Mouse (Mus musculus) ES-Bruce4 (cell line): ENCODE data around the gene Gfy. TPM values are rescaled to one million over a fixed set of nuclear protein-coding genes. Genes with fewer than 3 reads are reported as not detected.
A peak's percentile ranks its signal among the peaks of the same experiment; 100 is the strongest.

Source experiments
- H3K27ac ChIP-seq: 2 replicates; pipeline ENCODE4 v1.5.1; 2012; ENCODE audit warnings: low read length, inconsistent platforms; ENCODE audit not compliant: insufficient read depth
- H3K27me3 ChIP-seq: 2 replicates; pipeline ENCODE4 v1.6.1; 2012; ENCODE audit warnings: mild to moderate bottlenecking, low read length, inconsistent platforms; ENCODE audit not compliant: control insufficient read depth, poor library complexity, insufficient read depth, severe bottlenecking
- H3K36me3 ChIP-seq: 2 replicates; pipeline ENCODE4 v1.6.1; 2012; ENCODE audit warnings: inconsistent platforms, mild to moderate bottlenecking, low read length, moderate library complexity; ENCODE audit not compliant: control insufficient read depth, poor library complexity, insufficient read depth, severe bottlenecking
- H3K4me1 ChIP-seq: one replicate; pipeline ENCODE4 v1.8.1; 2011; ENCODE audit warnings: low read length; ENCODE audit not compliant: control insufficient read depth, insufficient read depth
- H3K4me3 ChIP-seq: 2 replicates; pipeline ENCODE4 v1.5.1; 2011; ENCODE audit warnings: low read depth, mild to moderate bottlenecking, low read length
- H3K9ac ChIP-seq: 2 replicates; pipeline ENCODE4 v1.6.1; 2012; ENCODE audit warnings: low read depth, mild to moderate bottlenecking, inconsistent platforms; ENCODE audit not compliant: poor library complexity, severe bottlenecking
- H3K9me3 ChIP-seq: replicated peaks from 2 replicates; pipeline ENCODE4 v1.6.1; 2012; ENCODE audit warnings: mild to moderate bottlenecking, low read length, inconsistent platforms; ENCODE audit not compliant: control insufficient read depth, poor library complexity, insufficient read depth, severe bottlenecking
- CTCF ChIP-seq: IDR thresholded peaks from one replicate; pipeline ENCODE4 v1.8.1; 2011; ENCODE audit warnings: low read depth, low read length
- EP300 ChIP-seq: IDR thresholded peaks from 2 replicates; pipeline ENCODE4 v1.6.1; 2011; ENCODE audit warnings: low read depth, low read length; ENCODE audit not compliant: insufficient read depth
- POLR2A ChIP-seq: IDR thresholded peaks from one replicate; pipeline ENCODE4 v1.8.1; 2011; ENCODE audit warnings: low read length; ENCODE audit not compliant: insufficient read depth
- polyA plus RNA-seq: library from polyadenylated mRNA; stranded (reverse); fragments of >200 nt; gene quantifications from 2 replicates; pipeline ENCODE4 v1.2.4, GENCODE M21; 2011; ENCODE audit warnings: low read depth; ENCODE audit not compliant: missing spikeins, insufficient read depth, insufficient read length

The Gfy gene
- polyA plus RNA-seq, 1 experiment, result 1.2 TPM

DNA sequence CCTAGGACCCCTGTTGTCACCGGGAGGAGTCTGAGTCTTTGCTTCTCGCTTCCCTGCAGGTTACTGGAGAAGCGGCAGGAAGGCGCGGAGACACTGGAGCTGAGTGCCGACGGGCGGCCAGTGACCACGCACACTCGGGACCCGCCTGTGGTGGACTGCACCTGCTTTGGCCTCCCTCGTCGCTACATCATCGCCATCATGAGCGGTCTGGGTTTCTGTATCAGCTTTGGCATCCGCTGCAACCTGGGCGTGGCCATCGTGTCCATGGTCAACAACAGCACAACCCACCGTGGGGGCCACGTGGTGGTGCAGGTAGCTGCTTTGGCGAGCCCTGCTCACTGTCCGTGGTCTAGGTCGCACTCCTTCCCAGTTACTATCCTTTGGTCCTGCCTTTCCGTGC lies 10.7 kb downstream of the Gfy start:
- H3K9ac ChIP-seq, result no peak overlapping the region
- H3K4me1 ChIP-seq, result no peaks in the 10 kb centered on the region
- H3K27ac ChIP-seq, result no peak overlapping the region
- H3K36me3 ChIP-seq, result no peaks in the 10 kb centered on the region
- H3K4me3 ChIP-seq, result peak overlapping the region; percentile 13
- TF ChIP-seq CTCF (no peak), EP300 (no peak), POLR2A (no peak)
- peaks cover 1% of the 10 kb centered on the region; the same call in 1 of the 2 replicates for H3K27me3 ChIP-seq
- peaks cover 6% of the 10 kb centered on the region; the same call in 1 of the 2 replicates for H3K9me3 ChIP-seq

DNA sequence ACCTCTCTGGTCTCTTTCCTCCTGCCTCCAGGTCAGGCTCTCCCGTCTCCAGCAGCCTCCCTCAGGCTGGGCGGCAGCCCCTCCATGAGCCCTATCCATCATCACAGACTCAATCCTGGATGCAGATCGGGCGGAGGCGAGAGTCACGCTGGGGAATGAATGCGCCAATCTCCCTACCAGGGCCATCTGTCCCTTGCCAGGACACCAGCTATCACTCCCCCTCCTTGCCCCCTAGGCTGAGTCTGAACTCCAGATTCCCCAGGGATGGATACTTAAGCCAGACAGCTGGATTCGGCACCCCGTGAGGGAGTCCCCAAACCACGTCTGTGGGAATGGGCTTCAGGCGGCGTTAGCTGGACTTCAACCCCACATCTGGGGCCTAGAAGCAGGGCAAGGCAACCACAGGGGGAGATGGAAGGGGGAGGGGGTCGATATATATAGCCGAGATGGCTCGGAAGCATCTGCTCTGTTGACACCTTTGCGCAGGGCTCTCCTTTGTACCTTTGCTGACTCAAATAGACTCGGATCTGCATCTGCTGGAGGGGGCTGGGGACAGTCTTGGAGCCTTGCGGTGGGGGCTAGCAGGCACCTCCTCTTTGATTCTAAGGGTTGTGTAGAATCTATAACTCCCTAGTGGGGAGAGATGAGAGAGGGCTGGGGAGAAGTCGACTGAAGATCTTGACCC lies 11.5 kb downstream of the Gfy start:
- no peaks in the 10 kb centered on the region for H3K4me1 ChIP-seq
- H3K27me3 ChIP-seq, result peaks cover 1% of the 10 kb centered on the region; the same call in 1 of the 2 replicates
- no peak overlapping the region for H3K4me3 ChIP-seq
- H3K9me3 ChIP-seq, result peaks cover 6% of the 10 kb centered on the region; the same call in 1 of the 2 replicates
- H3K9ac ChIP-seq, result no peak overlapping the region
- H3K27ac ChIP-seq, result no peak overlapping the region
- no peaks in the 10 kb centered on the region for H3K36me3 ChIP-seq
- TF ChIP-seq EP300, result no peak
- TF ChIP-seq POLR2A, result no peak
- TF ChIP-seq CTCF, result no peak

DNA sequence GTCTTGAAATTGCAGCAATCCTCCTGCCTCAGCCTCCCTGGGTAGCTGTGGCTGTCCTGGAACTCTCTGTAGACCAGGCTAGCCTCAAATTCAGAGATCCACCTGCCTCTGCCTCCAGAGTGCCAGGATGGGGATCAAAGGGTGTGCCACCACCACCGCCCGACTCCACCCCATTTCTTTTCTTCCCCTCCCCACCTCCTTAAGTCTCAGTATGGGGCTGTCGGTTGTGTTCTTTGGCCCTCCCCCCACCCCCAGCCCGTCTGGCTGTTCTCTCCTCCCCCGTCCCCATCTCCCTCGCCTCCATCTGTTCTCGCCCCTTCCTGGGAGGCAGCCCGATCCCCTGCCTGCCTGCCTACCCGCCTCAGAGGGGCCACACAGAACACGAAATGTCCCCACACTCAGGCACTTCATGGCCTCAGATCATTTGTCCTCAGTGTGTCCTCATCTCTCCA lies 12.4 kb downstream of the Gfy start:
- H3K36me3 ChIP-seq, result no peaks in the 10 kb centered on the region
- peaks cover 6% of the 10 kb centered on the region; the same call in 1 of the 2 replicates for H3K9me3 ChIP-seq
- H3K9ac ChIP-seq, result no peak overlapping the region
- peaks cover 1% of the 10 kb centered on the region; the same call in 1 of the 2 replicates for H3K27me3 ChIP-seq
- H3K4me1 ChIP-seq, result no peaks in the 10 kb centered on the region
- no peak for TF ChIP-seq CTCF
- no peak overlapping the region for H3K4me3 ChIP-seq
- no peak overlapping the region for H3K27ac ChIP-seq

DNA sequence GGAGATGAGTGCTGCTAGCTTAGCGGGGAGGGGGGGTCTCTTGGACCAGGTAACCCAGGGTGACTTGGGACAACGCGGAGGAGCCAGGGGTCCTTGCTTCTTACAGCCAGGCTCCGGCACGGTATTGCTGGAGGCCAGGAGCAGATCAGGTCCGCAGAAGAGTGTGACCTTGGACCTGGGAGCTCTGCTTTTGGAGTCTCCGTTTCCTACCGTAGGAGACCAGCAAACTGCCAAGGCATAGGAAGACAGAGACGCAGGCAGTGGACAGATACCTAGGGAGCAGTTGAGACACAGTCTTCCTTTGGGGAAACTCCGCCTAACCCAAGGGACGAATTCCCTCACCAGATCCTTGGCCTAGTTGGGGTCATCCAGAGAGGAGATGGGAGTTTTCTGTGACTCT lies 13.7 kb downstream of the Gfy start:
- H3K27ac ChIP-seq, result no peak overlapping the region
- no peak for TF ChIP-seq EP300
- TF ChIP-seq CTCF, result no peak
- no peak for TF ChIP-seq POLR2A
- H3K9me3 ChIP-seq, result peaks cover 6% of the 10 kb centered on the region; the same call in 1 of the 2 replicates
- no peak overlapping the region for H3K4me3 ChIP-seq
- no peak overlapping the region for H3K9ac ChIP-seq
- H3K4me1 ChIP-seq, result no peaks in the 10 kb centered on the region
- no peaks in the 10 kb centered on the region for H3K36me3 ChIP-seq
- H3K27me3 ChIP-seq, result peaks cover 1% of the 10 kb centered on the region; the same call in 1 of the 2 replicates

DNA sequence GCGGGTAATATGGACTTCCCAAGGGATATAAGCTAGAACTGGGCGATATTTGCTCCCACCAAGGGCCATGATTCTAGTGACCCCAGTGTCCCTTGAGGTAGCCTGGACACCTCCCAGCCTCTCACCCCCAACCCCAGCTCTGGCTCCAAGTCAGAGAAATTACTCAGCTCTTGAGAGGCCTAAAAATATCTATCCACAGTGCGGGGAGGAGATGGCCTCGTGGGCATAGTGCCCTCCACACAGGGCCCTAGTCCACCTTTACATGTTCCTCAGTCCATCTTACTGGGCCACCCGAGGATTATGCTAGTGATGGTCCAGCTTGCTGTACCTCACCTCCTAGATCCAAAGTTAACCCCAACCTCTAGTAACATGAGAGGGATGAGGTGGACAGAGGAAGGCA lies 14.5 kb downstream of the Gfy start:
- H3K36me3 ChIP-seq, result no peaks in the 10 kb centered on the region
- H3K9me3 ChIP-seq, result peaks cover 4% of the 10 kb centered on the region; the same call in 1 of the 2 replicates
- no peaks in the 10 kb centered on the region for H3K4me1 ChIP-seq
- H3K27me3 ChIP-seq, result peaks cover 1% of the 10 kb centered on the region; the same call in 1 of the 2 replicates
- no peak for TF ChIP-seq EP300
- TF ChIP-seq POLR2A, result no peak
- H3K27ac ChIP-seq, result no peak overlapping the region
- H3K4me3 ChIP-seq, result no peak overlapping the region
- no peak overlapping the region for H3K9ac ChIP-seq

DNA sequence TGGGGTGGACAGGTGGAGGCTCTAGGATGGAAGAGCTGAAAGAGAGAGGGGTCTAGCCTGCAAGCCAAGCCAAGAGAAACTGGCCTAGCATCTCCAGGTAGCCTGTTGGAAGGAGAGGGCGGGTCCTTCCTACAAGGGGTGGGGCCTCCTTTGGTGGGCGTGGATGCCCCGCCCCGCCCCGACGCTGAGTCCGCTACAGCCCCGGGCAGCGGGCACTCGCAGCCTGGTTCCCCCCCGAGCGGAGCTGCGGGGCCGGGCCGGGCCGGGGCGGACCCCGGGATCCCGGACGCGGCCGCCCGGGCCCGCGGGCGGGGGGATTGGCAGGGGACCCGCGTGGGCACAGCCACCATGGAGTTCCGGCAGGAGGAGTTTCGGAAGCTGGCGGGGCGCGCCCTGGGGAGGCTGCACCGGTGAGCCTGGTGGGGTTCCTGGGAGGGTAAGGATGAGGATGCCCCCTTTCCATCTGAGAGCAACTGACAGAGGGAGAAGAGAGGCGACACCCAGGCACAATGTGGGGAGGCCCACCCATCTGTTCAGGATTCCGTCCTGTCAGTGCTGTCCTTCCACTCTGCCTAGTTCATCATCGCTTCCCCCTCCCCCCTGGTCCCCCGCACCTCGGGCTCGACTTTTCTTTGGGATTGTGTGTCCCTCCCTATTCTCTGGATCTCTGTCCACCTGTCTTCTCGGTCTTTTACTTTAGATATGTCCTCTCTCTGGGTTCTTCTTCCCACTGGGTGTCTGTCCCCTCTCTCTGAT lies 15.5 kb downstream of the Gfy start, which contains the start of gene Slc17a7:
Slc17a7 (plus strand) TSS at position 215 of the 756 bp plus-strand sequence.
- Histone ChIP-seq H3K4me1 (no peaks in the 10 kb centered on the region), H3K9ac (peak within 1 kb of the TSS; percentile 47), H3K9me3 (no peaks in the 10 kb centered on the region), H3K4me3 (peak within 1 kb of the TSS; percentile 59), H3K27ac (no peak within 1 kb of the TSS), H3K27me3 (peaks cover 1% of the 10 kb centered on the region; the same call in 1 of the 2 replicates), H3K36me3 (no peaks in the 10 kb centered on the region)
- TF ChIP-seq POLR2A (no peak), CTCF (no peak), EP300 (no peak)
